Mouse (Mus musculus): Measurements from ENCODE around the gene Dffb.

DNA sequence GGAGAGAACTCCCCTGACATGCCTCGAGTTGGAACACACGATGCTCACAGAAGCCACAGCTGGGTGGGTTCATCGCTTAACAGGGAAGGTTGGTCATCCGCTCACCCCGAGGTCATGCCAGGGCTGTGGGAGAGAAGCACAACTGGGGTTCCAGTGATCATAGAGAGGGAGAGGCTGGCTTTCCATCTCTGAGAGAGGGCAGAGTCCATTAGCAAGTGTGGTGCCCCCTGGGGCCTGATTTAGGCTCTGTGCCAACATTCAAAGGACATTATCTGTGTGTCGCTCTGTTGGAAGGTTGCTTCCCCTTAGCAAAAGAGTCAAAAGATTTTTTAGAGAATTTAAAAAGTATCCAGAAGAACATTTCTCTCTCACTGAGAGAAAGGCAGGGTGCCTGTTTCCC is 30.7 kb downstream of the Dffb start:
- TF ChIP-seq POLR2A (IDR thresholded peaks at IDR 0.05; ENCODE audit: insufficient read depth, low read depth, low read length) (no peak), CTCF (IDR thresholded peaks at IDR 0.05) (no peak)

Measured in heart, adult 2 months (tissue).